Mouse (Mus musculus) gastrocnemius, adult 18-20 months (tissue): ENCODE results near the gene Plvap. TPM values are rescaled to one million over a fixed set of nuclear protein-coding genes. Genes with fewer than 3 reads are reported as not detected.
"Not testable (repeated sequence)": the region's sequence is repeated elsewhere in the genome, so short reads cannot be mapped to it uniquely, and the experiment has no call there.

Source experiments
- DNase-seq: peaks from one replicate; pipeline ENCODE4 v3.0.0; 2021; ENCODE audit warnings: low spot score
- long read RNA-seq, 2 experiments: library from polyadenylated mRNA; stranded (forward); transcript quantifications; one replicate each; pipeline ENCODE4 v2.0.0; 2021
- total RNA-seq, 2 experiments: library from RNA; stranded (reverse); gene quantifications; 2 replicates each; pipeline ENCODE4 v1.2.3; 2021

The Plvap gene
- total RNA-seq: 10 to 100 TPM; 11.1 to 12.0 TPM
- long read RNA-seq, experiment 1, transcript Plvap-201 (6 exons, 1,987 nt): major isoform, 15 of 18 reads
- long read RNA-seq, experiment 1, partial matches to known transcripts: 2 of 18 reads
- long read RNA-seq, experiment 1, other reads (novel, unspliced or antisense): 1 of 18 reads
- long read RNA-seq, experiment 2, transcript Plvap-201 (6 exons, 1,987 nt): major isoform, 37 of 43 reads
- long read RNA-seq, experiment 2, partial matches to known transcripts: 5 of 43 reads
- long read RNA-seq, experiment 2, other reads (novel, unspliced or antisense): 1 of 43 reads

- DNase-seq: no peak
Measured at GRCm38 (mm10) chr8:71511644-71512043, at the start of gene Plvap. Gene Plvap (minus strand): TSS chr8:71511752.

- no peak for DNase-seq
Measured at GRCm38 (mm10) chr8:71560765-71561164, 49.2 kb upstream of the Plvap start.

GRCm38 (mm10) chr8:71560071-71560470, 48.5 kb upstream of the Plvap start:
- DNase-seq: no peak

- DNase-seq: peak; percentile 59
Measured at GRCm38 (mm10) chr8:71558958-71559690, 47.6 kb upstream of the Plvap start.

GRCm38 (mm10) chr8:71558071-71558957, 46.8 kb upstream of the Plvap start, which contains the start of gene Tmem221:
Gene Tmem221 (minus strand): TSS chr8:71558871.
- no peak for DNase-seq

- no peak for DNase-seq
Measured at GRCm38 (mm10) chr8:71554644-71555043, 43.1 kb upstream of the Plvap start.

GRCm38 (mm10) chr8:71554001-71554400, 42.4 kb upstream of the Plvap start:
- no peak for DNase-seq

GRCm38 (mm10) chr8:71552770-71553169, 41.2 kb upstream of the Plvap start:
- DNase-seq: no peak

GRCm38 (mm10) chr8:71550754-71551153, 39.2 kb upstream of the Plvap start:
- no peak for DNase-seq

GRCm38 (mm10) chr8:71547590-71547989, 36.0 kb upstream of the Plvap start:
- no peak for DNase-seq

- no peak for DNase-seq
Measured at GRCm38 (mm10) chr8:71545053-71545452, 33.5 kb upstream of the Plvap start.

- DNase-seq: no peak
Measured at GRCm38 (mm10) chr8:71543755-71544154, 32.2 kb upstream of the Plvap start.

GRCm38 (mm10) chr8:71542632-71543343, 31.2 kb upstream of the Plvap start, which contains the start of gene Mvb12a:
Gene Mvb12a (plus strand): TSS chr8:71542922.
- peak; percentile 99 for DNase-seq

- DNase-seq: peak; percentile 91
Measured at GRCm38 (mm10) chr8:71537028-71537867, 25.7 kb upstream of the Plvap start, which contains the start of gene Bst2. Gene Bst2 (minus strand): TSS chr8:71537456.

- DNase-seq: no peak
Measured at GRCm38 (mm10) chr8:71535663-71536062, 24.1 kb upstream of the Plvap start.

GRCm38 (mm10) chr8:71534263-71534810, 22.8 kb upstream of the Plvap start:
- DNase-seq: no peak

- not testable (repeated sequence) for DNase-seq
Measured at GRCm38 (mm10) chr8:71530735-71531467, 19.3 kb upstream of the Plvap start.

GRCm38 (mm10) chr8:71528362-71529073, 17.0 kb upstream of the Plvap start:
- no peak for DNase-seq
